Mouse (Mus musculus) left cerebral cortex, adult 8-10 months (tissue): ENCODE data around the gene Tmem88. TPM values are rescaled to one million over a fixed set of nuclear protein-coding genes. Genes with fewer than 3 reads are reported as not detected.

Source experiments
- DNase-seq, 2 experiments: peaks; one replicate each; pipeline ENCODE4 v3.0.0; 2022; ENCODE audit warnings: low spot score in 2 of 2
- total RNA-seq, 4 experiments: library from RNA; stranded (reverse); gene quantifications; 2 replicates each; pipeline ENCODE4 v1.2.4; 2022

Gene Tmem88
- total RNA-seq, 4 experiments from 2014 or later: 3.3 to 4.8 (median 3.5) TPM

DNA sequence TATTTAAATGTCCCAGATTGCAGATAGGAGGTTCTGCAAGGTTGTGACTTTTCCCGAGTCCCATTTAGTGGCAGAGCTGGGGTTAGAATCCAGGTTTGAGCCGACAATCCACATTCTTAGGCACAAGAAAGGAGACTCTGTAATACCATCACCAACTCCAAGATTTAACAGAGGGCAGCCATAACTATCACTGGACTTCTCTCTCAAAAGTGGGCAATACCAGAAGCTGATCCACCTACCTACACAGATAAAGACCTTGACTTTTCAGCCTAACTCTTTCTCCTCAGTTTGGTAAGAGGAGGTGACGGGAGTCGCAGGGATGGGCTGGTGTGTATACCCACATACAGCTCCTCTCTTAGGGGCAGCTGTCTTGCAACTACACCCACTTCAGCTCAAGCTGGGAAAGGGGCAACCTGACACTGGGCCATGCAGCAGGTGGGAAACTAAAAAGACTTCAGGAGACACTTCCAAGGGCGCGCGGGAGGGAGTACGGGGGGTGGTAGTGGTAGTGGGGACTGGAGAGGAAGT, 19.0 kb upstream of the Tmem88 start:
- DNase-seq: no peak

GRCm38 (mm10) chr11:69416509-69416908, 18.5 kb upstream of the Tmem88 start:
- no peak for DNase-seq

DNA sequence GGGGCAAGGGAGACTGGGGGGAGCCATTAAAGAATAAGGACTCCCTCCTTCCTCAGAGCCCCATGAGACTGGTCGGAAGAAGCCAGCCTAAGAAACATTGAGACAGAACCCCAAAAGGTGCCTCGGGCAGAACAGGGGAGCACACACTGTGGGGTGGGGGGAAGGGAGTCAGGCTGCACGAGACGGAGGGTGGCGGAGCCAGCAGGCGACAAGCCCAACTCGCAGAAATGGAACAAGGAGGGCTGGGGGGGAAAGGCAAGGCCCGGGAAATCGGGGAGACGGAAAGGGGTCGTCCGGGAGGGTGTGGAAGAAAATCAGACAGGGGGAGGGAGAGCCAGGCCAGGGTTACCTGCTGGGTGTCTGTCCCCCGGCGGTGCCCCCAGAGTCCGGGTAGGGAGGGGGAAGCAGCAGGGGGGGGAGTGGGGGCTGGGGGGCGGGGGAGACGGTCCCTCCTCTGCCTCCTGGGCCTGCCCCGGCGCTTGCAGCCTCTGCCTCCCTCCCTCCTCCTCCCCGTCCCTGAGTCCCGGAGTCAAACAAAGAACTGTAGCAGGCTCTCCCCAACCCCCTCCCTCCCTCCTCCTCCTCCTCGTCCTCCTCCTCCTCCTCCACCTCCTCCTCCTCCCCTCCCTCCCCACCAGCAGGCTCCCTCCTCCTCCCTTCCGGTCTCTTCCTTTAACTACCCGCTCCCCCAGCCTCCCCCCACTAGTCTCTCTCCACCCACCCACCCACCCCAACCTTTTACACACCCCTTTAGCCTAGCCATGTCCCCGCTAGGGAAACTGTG, 17.8 kb upstream of the Tmem88 start:
- no peak for DNase-seq

- no peak for DNase-seq
Observed at GRCm38 (mm10) chr11:69415327-69415667, 17.3 kb upstream of the Tmem88 start.

GRCm38 (mm10) chr11:69414421-69415326, 16.6 kb upstream of the Tmem88 start:
- no peak for DNase-seq

DNA sequence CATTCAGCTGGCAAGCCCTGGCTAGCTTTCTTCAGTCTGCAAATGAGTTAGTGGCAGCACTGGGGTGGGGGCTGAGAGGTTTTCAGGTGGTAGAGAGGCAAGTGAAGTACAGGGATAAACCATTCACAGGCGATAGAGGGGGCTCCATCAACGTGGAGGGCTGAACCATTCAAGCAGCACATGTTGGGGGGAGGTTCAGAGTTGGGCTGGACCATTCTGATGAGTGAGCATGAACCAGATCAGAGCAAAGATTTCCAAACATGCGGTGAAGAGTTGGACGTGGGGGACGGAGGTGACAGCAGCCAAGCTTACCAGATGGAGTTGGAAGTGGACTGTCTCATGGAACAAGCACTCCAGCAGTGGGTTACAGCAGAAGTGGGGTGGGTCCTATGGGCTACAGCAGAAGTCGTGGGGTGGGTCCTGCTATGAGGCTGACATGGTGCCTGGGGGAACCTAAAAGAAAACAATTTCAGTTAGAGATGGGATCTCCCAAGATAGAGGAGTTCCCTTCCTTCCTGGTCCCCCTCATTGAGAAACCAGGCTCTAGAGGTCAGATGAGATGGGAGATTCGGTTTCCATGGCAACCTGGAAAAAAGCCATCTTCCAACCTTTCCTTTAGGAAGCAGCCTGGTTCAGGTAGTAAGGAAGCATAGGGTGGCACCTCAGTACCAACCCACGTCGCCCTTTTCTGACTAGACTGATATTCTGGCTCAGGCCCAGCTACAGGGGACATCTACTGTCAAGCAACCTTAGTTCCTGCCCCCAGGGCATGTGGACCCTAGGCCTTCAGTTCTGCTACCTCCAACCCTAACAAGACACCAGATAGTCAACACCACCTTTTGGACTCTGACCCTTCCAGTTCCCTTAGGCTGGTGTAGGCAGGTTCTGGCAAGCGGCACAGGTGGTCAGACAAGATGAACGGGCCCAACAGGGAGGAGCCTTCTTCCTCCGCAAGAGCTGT, 15.5 kb upstream of the Tmem88 start, which contains the start of gene Kdm6b:
TSS of gene Kdm6b (minus strand) at position 455 of the 961 bp plus-strand sequence.
- DNase-seq: peak in 1 of 2 experiments; percentile 61

DNA sequence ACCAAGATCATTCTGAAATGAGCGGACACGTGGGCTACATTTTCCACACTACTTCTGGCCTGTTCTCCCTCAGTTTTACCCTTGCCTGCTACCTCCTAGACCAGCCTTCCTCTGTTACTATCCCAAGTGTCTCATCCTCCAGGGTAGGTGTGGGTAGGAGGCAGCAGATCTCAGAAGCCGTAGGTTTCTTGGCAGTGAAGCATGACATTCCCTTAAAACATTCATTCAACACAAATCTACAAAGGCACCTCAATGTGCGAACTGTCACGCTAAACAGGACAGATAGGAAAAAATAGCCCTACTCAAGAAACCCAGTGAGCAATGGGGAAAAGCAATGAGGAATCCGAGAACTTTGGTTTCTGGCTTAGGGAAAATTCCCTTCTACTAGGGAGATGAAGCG, 14.5 kb upstream of the Tmem88 start:
- DNase-seq: no peak

- DNase-seq: peak in 1 of 2 experiments; percentile 67
Observed at GRCm38 (mm10) chr11:69411538-69412203, 13.6 kb upstream of the Tmem88 start.

DNA sequence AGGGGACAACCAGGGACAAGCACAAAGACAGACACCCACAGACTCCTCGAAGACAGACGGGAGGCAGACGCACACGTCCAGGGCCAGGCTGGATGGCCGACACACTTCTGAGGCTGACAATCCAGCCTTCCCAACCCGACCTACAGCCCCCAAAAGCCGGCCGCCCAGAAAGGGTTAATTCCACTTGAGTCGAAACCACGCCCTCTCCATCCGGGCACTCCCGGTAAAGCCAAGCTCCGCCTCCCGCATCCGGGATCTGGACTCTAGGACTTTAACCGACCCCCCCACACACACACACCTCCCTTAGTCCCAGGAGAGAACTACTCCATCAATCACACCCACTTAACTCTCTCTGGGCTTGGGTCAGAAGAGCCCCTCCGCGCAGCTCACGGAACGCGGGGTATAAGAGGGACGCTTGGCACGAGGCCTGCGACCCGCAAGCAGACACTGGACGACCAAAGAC, 13.1 kb upstream of the Tmem88 start:
- DNase-seq: peak; percentile 88 to 90

DNA sequence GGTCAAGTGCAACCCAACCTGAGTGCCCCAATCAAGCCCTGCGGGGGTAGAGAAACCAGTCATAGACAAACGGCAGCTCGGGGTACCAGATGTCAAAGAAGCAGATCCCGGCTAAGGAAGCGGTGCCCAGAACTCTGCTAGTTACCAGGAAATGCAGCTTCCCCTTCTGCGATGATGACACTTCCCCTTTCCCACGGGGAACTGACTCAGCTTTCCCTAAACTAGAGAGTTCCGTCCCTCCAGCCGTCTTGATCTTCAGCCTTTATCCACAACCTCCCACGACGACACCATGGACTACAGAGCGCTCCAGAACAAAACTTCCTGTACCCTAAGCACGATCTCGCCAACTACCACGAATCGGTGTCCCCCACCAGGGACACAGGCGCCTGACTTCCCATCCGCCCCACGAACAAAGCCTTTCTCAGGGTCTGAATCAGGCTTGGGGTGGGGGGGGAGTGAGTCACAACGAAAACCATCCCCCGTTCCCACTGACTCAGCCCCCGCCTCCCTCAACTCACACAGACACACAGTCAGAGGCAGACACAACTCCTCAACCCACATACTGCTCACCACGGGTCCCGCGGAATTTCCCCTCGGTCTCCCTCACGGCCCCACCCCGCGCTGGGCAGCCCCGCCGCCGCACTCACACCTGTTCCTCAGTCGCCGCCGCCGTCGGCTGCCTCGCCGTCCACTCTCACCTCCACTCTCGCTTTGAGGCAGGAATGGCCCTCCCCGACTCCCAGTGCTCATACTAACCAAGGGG, 12.5 kb upstream of the Tmem88 start:
- peak in 1 of 2 experiments; percentile 69 for DNase-seq

- DNase-seq: peak in 1 of 2 experiments; percentile 28
Observed at GRCm38 (mm10) chr11:69410045-69410309, 11.9 kb upstream of the Tmem88 start.

DNA sequence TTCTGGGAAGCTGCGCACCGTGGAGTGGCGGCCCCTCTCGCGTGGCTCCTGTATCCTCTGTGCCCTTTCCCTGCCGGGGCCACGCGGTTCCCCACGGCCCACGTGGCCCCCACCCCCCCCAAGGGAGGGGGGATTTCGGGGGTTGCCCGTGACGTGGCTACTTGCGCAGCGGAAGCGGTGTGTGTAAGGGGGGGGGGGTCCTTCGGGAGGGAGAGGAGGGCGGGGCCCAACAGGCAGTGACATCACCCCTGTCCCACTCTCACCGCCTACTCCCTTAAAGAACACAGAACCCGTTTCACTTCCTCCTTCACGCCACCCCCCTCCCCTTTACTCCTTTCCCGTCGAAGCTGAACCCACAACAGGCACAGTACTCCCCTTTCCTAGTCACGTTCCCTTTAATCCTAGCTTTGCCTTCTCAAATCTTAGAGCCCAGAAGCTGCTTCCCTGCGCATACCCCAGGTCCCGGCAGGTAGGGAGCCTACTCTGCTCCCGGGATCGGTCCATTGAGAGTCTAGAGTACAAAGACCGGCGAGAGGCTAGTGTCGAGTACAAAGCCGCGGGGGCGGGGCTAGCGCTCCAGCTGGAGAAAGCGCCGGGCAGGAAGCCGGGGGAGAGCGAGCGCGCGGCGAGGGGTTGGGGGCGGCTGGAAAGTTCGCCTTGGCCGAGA, 11.5 kb upstream of the Tmem88 start:
- DNase-seq: peak in 1 of 2 experiments; percentile 81

- peak in 1 of 2 experiments; percentile 91 for DNase-seq
Observed at GRCm38 (mm10) chr11:69408541-69409377, 10.7 kb upstream of the Tmem88 start.

GRCm38 (mm10) chr11:69407724-69408004, 9.6 kb upstream of the Tmem88 start:
- DNase-seq: no peak

GRCm38 (mm10) chr11:69406867-69407723, 9.1 kb upstream of the Tmem88 start:
- DNase-seq: peak in 1 of 2 experiments; percentile 8

- peak in 1 of 2 experiments; percentile 22 for DNase-seq
Observed at GRCm38 (mm10) chr11:69406282-69406681, 8.2 kb upstream of the Tmem88 start.
